Mouse (Mus musculus) monocyte, adult 2 months (primary cell): ENCODE data around the gene 2300002M23Rik.

Source experiments
- DNase-seq, 2 experiments: peaks; one replicate each; pipeline ENCODE4 v3.0.0; 2022; ENCODE audit warnings: low spot score in 2 of 2, low read depth in 1 of 2

The 2300002M23Rik gene

GRCm38 (mm10) chr17:35556186-35556765 is 11.0 kb upstream of the 2300002M23Rik start:
- no peak for DNase-seq

DNA sequence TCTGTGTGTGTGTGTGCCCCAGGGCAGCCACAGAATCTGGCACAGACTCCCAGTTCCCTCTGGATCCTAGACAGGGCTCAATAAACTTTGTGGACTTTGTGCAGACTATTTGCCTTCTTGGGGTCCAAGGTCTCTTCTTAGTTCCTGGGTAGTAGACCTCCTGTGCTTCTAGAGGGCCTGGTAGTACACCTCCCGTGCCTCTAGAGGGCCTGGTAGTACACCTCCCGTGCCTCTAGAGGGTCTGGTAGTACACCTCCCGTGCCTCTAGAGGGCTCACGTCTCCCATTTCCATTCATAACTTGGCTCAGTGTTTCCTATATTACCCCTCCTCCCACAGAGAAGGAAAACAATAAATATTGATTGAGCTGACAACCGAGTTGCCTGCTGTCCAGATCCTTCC is 10.4 kb upstream of the 2300002M23Rik start:
- DNase-seq = no peak

DNA sequence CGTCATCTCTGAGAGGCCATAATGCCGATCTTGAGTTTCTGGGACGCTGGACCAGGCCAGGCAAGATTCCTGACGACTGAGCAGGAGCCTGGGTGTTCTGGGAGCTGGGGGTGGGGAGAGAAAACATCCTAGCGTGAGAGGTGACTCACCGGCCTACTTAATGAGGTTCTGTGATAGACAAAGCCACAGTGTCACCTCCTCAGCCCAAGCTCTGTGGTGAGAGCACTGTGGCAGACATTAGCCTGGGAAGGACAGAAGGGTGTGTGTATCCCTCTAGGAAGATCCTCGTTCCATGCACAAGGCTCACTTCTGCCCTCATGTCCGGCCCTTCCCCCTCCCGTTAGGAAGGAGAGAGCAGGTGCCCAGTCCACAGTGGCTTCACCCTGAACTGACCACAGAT is 9.9 kb upstream of the 2300002M23Rik start:
- DNase-seq = no peak

DNA sequence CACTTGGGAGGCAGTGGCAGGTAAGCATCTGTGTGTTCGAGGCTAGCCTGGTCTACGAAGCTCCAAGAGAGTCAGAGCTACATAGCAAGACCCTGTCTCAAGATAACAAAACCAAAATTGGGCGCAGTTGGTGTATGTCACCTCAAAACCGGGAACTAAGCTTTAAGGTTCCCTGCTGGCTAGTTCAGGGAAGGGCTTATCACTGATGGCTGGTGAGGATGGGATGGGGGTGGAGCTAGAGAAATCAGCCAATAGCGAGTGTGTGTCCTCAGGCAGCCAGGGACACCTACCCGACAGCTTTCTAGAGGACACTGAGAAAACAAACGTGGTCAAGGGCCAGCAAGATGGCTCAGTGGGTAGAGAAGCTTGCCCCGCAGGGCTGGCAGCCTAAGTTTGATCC is 9.0 kb upstream of the 2300002M23Rik start:
- no peak for DNase-seq

GRCm38 (mm10) chr17:35567767-35568166 is 517 bp downstream of the 2300002M23Rik start:
- DNase-seq = no peak

GRCm38 (mm10) chr17:35569091-35569944 is 2.1 kb downstream of the 2300002M23Rik start:
- no peak for DNase-seq

DNA sequence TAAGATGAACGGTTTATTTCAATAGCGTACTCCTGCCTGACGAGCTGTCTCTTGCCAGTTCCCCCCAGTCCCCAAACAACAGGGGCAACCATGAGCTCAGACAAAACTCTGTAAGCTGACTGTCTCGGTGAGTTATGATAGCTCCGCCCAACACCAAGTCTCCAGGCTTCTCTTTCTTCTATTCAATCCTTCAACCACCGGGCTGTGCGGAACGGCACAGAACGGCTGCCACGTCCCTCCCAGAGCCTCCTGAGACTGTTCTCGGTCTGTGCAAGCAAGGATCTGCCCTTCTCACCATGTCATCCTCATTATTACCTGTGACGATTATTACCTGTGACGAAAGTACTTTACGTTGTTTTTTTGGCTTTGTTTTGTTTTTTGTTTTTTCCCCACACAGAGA is 3.6 kb downstream of the 2300002M23Rik start:
- DNase-seq = no peak

DNA sequence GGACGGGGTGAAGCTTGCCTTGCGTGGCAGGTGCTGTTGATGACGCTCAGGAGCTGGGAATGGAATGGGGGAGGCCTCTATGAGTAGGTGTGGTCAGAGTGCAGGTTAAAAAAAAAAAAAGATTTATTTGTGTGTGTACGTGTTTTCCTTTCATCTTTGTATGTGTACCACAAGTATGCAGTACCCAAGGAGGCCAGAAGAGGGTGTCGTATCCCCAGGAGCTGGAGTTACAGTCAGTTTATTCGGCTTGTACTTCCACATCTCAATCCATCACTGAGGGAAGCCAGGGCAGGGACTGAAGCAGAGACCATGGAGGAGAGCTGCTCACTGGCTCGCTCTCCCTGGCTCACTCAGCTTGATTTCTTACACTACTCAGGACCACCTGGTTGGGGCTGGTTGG is 4.2 kb downstream of the 2300002M23Rik start:
- no peak for DNase-seq

DNA sequence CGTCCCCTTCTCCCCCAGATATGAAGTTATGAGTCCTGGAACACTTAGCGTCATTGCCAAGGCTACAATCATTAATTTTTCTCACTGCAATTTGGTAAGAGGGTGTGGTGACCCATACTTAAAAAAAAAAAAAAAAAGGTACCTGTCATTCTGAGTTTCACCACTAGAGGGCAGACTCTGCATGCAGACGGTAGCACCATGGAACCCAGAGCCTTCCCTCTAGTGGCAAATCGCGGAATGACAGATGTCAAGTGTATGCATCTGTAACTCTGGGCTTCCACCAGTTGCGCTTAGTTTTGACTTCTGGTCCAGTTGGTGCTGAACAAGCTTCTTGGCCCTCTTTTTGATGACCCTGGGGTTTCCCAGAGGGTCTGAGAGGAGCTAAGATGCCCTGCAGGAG is 11.0 kb downstream of the 2300002M23Rik start:
- DNase-seq = peak; percentile 46 to 65

GRCm38 (mm10) chr17:35582900-35583299 is 15.7 kb downstream of the 2300002M23Rik start:
- no peak for DNase-seq

GRCm38 (mm10) chr17:35584330-35584937 is 17.2 kb downstream of the 2300002M23Rik start:
- peak; percentile 26 to 63 for DNase-seq

GRCm38 (mm10) chr17:35587291-35587690 is 20.0 kb downstream of the 2300002M23Rik start:
- DNase-seq = no peak

DNA sequence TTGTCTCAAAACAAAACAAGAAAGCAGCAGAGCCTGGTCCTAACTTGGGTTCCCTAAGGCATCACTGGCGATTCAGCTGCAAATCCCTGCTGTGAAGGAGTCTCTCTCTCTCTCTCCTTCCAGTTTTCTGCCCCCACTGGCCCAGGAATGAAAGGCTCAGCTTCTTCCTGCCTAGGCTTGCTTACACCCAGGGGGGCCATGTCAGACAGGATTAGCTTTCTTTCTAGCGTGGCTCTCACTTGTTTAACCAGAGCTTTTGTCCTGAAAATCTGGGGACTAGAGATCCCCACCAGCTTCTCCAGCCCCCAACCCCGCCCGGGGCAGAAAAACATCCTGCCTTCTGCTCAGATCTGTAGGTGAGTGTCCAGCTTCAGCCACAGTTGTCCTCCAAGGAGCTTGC is 21.1 kb downstream of the 2300002M23Rik start:
- no peak for DNase-seq

DNA sequence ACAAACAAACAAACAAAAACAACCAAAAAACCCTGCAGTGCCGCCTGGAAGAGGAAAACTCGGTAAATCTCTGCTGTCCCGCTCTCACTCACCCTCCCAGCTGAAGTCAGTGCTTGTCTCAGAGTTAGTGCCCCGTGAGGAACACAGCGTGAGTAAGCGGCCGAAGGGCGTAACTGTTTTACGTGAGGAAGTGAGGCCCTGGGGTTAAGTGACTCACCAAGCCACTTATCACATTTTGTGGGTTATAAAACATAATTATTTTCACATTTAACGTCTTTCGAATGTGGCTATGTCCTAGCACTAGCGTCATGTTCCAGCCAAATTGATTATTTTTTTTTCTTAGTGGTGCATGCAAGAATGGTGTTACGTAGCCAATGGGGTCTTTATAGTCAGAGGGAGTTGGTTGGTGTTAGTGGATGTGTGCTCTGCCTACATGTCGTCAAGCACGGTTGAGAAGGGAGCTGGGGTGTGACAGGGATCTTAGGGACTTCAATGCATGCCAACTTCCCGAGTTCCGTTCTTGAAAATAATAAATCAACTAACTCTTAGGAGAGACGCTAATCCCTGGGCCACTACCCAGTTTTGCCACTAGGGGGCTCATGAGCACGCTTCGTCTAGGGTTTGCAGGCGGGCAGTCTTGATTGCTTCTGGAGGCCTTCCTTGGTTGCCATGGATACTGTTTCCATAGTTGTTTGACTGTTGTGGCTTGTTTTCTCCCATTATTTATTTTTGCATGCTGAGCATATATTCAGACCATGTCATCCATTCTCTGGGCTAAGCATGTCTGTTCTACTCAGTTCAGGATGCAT is 23.4 kb downstream of the 2300002M23Rik start:
- DNase-seq = peak; percentile 59 to 60

DNA sequence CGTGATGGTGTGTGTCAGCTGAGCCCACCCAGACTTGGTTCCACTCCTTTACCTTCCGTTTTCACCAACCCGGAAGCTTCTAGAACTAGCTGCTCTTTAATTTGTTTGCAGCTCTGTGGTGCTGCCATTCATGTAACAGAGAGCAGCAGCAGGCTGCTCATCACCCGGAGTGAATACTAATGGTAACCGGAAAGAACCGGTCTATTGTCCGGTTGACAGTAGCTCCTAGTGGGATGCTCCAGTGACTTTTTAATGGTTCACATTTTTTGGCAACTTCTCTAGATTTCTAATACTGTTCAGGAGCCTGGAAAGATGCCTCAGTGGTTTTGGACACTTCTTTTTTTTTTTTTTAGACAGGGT is 23.9 kb downstream of the 2300002M23Rik start:
- no peak for DNase-seq

DNA sequence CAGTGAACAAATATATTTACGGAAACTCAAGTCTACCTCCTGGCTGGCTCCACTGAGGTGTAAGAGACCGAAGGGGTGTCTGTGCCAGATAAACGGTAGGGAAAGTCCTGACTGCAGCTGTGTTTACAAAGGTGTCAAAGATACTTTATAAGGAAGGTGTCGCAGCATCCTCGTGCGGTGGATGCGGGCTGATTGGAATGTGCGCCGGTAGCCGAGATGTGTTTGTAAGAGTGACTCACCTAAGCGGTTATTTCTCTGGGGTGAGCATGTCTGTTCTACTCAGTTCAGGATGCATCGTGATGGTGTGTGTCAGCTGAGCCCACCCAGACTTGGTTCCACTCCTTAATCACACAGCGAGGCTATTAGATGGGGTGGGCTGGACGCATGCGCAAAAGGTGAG is 24.5 kb downstream of the 2300002M23Rik start:
- DNase-seq = no peak

GRCm38 (mm10) chr17:35592131-35592530 is 24.9 kb downstream of the 2300002M23Rik start:
- no peak for DNase-seq

GRCm38 (mm10) chr17:35593786-35594185 is 26.5 kb downstream of the 2300002M23Rik start:
- no peak for DNase-seq

GRCm38 (mm10) chr17:35594456-35594855 is 27.2 kb downstream of the 2300002M23Rik start:
- no peak for DNase-seq

DNA sequence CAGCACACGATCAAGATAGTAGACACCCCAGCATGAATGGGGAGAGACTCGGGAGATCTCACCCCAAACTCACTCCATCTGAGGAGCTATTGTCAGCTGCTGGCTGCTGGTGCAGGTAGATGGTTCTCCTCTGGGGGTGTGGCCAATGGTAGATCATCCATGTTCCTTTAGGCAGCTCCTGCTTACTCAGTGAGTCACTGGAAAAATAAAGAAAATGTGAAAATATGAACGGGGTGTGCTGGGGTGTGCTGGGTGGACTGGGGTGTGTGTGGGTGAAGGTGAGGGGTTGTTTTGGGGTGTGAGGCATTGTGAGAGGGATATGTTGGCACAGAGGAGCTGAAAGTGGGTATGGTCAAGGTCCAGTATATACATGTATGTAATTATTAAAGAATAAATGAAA is 30.1 kb downstream of the 2300002M23Rik start:
- DNase-seq = no peak

DNA sequence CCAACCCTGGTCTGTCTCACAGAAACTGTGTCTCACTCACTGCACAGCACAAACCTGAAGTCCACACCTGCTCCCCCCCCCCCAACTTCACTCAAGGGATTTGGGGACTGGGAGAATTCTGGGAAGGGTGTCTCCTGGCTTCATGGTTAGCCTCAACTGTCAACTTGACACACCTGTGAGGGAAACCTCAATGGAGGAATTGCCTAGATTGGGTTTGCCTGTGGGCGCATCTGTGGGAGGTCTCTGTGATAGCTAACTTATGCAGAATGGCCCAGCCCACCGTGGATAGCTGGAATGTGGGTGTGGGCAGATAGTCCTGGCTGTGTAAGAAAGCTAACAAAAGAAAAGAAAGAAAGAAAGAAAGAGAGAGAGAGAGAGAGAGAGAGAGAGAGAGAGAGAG is 34.0 kb downstream of the 2300002M23Rik start, which contains the start of gene Sfta2:
Gene Sfta2, plus strand, starts transcription at position 301 of the 400 bp plus-strand sequence.
- no peak for DNase-seq
